Mouse (Mus musculus) liver, postnatal 0 days (tissue): Measurements from ENCODE around the gene Nat9. TPM values are rescaled to one million over a fixed set of nuclear protein-coding genes. Genes with fewer than 3 reads are reported as not detected.

ENCODE experiments used
- ATAC-seq: fragments of 200-750 bp; cut with Nextera tagmentation; 2 replicates; pipeline ENCODE4 v1.8.0; 2017; ENCODE audit warnings: mild to moderate bottlenecking, moderate library complexity
- DNase-seq: peaks from one replicate; pipeline ENCODE4 v3.0.0-alpha.2; 2016
- H3K27ac ChIP-seq: fragments of 300-500 bp; sonication (generic); 2 replicates; pipeline ENCODE4 v1.5.1; 2014; ENCODE audit warnings: antibody characterized with exemption, moderate library complexity, mild to moderate bottlenecking, low read depth
- H3K27me3 ChIP-seq: fragments of 300-500 bp; sonication (generic); 2 replicates; pipeline ENCODE4 v1.6.1; 2014; ENCODE audit warnings: low read length, control low read depth, mixed read lengths; ENCODE audit not compliant: insufficient read depth
- H3K36me3 ChIP-seq: fragments of 300-500 bp; sonication (generic); replicated peaks from 2 replicates; pipeline ENCODE4 v1.6.1; 2014; ENCODE audit warnings: mild to moderate bottlenecking, control low read depth, low read length, moderate library complexity, mixed read lengths; ENCODE audit not compliant: insufficient read depth
- H3K4me1 ChIP-seq: fragments of 300-500 bp; sonication (generic); 2 replicates; pipeline ENCODE4 v1.6.1; 2014; ENCODE audit warnings: antibody characterized with exemption, mild to moderate bottlenecking, control low read depth; ENCODE audit not compliant: insufficient read depth
- H3K4me2 ChIP-seq: fragments of 300-500 bp; sonication (generic); 2 replicates; pipeline ENCODE4 v1.6.1; 2014; ENCODE audit warnings: low read depth, mild to moderate bottlenecking, low read length, moderate library complexity, mixed read lengths
- H3K4me3 ChIP-seq: fragments of 300-500 bp; sonication (generic); 2 replicates; pipeline ENCODE4 v1.5.1; 2014; ENCODE audit warnings: low read depth, low read length
- H3K9ac ChIP-seq: fragments of 300-500 bp; sonication (generic); replicated peaks from 2 replicates; pipeline ENCODE4 v1.6.1; 2014; ENCODE audit warnings: mild to moderate bottlenecking, moderate library complexity
- H3K9me3 ChIP-seq: fragments of 300-500 bp; sonication (generic); 2 replicates; pipeline ENCODE4 v1.6.1; 2016; ENCODE audit warnings: mild to moderate bottlenecking, control low read depth, low read length, mixed read lengths
- CTCF ChIP-seq: sonication (generic); IDR thresholded peaks from 2 replicates; pipeline ENCODE4 v1.5.1; 2016; ENCODE audit warnings: antibody characterized with exemption, low read depth
- EP300 ChIP-seq: IDR thresholded peaks from 2 replicates; pipeline ENCODE4 v1.6.1; 2016; ENCODE audit warnings: antibody characterized with exemption, low read depth, mild to moderate bottlenecking
- WGBS: fragments of 180-500 bp; shearing (Covaris S2); extraction: QIAGEN DNeasy Blood & Tissue Kit; methylation state at CpG from one replicate; pipeline ENCODE4 v1.1.7; 2014; ENCODE audit not compliant: insufficient replicate concordance; 5-methylcytosine and 5-hydroxymethylcytosine counted together
- polyA plus RNA-seq: library from polyadenylated mRNA; unstranded; fragments of >200 nt; fragmentation: Nextera tagmentation; extraction: Ambion mirVana; gene quantifications from 2 replicates; pipeline ENCODE4 v1.2.1, GENCODE M21; 2015

Nat9 gene
- polyA plus RNA-seq, 1 experiment from 2014 or later: 16.7 TPM

GRCm38 (mm10) chr11:115225301-115225700 is 37.6 kb upstream of the Nat9 start:
- no peak overlapping the region for H3K27ac ChIP-seq
- no peak overlapping the region for H3K4me2 ChIP-seq
- H3K36me3 ChIP-seq: peaks cover 7% of the 10 kb centered on the region; the same call in 1 of the 2 replicates
- H3K9me3 ChIP-seq: no peaks in the 10 kb centered on the region
- WGBS: 87% methylated on average over 6 of the region's 6 CpGs
- H3K9ac ChIP-seq: no peak overlapping the region
- no peak overlapping the region for H3K4me3 ChIP-seq
- ATAC-seq (no peak), DNase-seq (no peak)
- TF ChIP-seq CTCF: no peak
- TF ChIP-seq EP300: no peak
- no peaks in the 10 kb centered on the region for H3K27me3 ChIP-seq
- H3K4me1 ChIP-seq: peaks cover 20% of the 10 kb centered on the region

DNA sequence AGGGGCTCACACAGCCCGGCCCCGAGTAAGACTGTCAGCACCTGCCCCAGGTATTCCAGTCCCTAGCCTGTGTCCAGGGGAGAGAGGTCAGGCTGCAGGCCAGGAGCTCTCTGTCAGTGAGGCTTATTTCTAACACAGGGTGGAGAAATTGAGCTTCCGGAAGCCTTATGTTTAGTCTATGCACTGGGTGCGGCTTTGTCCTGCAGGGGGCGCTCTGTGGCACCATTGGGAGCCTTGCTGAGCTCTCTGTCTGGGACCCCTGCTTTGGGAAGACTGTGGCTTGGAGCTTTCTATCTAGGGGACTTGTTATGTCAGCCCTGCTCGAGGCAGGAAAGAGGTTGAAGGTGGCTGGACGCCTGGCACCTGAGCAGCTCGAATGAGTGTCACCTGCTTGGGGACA is 37.2 kb upstream of the Nat9 start:
- no peak overlapping the region for H3K27ac ChIP-seq
- WGBS: 38% methylated on average over 8 of the region's 8 CpGs

DNA sequence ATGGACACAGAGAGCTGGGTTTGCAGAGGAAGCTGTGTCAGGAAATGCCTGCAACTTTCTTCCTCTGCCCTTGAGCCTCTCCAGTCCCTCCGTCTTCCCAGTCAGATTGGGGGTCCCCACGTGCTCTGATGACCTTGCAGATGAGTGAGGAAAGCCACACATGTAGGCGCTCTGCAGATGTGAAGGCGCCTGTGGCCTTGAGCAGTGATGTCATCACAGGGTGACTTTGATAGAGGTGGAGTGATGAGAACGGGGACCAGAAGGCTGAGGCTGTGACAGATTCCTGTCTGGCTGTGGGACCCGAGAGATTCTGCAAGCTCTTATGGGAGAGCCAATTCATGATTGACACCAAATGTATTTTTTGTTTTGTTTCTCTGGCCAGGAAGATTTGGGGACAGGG is 36.2 kb upstream of the Nat9 start:
- Histone ChIP-seq H3K27ac (peak overlapping the region; percentile 22; the same call in 1 of the 2 replicates), H3K4me3 (no peak overlapping the region), H3K36me3 (0 out of 2 replicates have a peak, but pooled peaks cover 7% of the 10 kb centered on the region), H3K27me3 (no peaks in the 10 kb centered on the region), H3K9ac (no peak overlapping the region), H3K9me3 (no peaks in the 10 kb centered on the region), H3K4me1 (peaks cover 28% of the 10 kb centered on the region), H3K4me2 (peak overlapping the region; percentile 7; the same call in 1 of the 2 replicates)
- ATAC-seq (no peak), DNase-seq (no peak)
- 39% methylated on average over 6 of the region's 6 CpGs for WGBS
- no peak for TF ChIP-seq EP300
- no peak for TF ChIP-seq CTCF

More for the DNA sequence above, 37.2 kb upstream of the Nat9 start:
- Histone ChIP-seq H3K4me3 (no peak overlapping the region), H3K27me3 (no peaks in the 10 kb centered on the region), H3K9ac (no peak overlapping the region), H3K36me3 (peaks cover 7% of the 10 kb centered on the region; the same call in 1 of the 2 replicates), H3K4me1 (peaks cover 22% of the 10 kb centered on the region), H3K4me2 (no peak overlapping the region), H3K9me3 (no peaks in the 10 kb centered on the region)
- TF ChIP-seq EP300: no peak
- TF ChIP-seq CTCF: peak; percentile 78
- ATAC-seq (0 out of 2 replicates have a peak, but pooled peaks have one; percentile 30), DNase-seq (peak; percentile 78)

- H3K36me3 ChIP-seq: 0 out of 2 replicates have a peak, but pooled peaks cover 6% of the 10 kb centered on the region
- TF ChIP-seq CTCF (no peak), EP300 (no peak)
- no peak for ATAC-seq
- no peak overlapping the region for H3K4me3 ChIP-seq
- H3K4me1 ChIP-seq: peaks cover 32% of the 10 kb centered on the region
- H3K9ac ChIP-seq: no peak overlapping the region
- no peaks in the 10 kb centered on the region for H3K9me3 ChIP-seq
- H3K27ac ChIP-seq: peak overlapping the region; percentile 22
- no peaks in the 10 kb centered on the region for H3K27me3 ChIP-seq
- no peak for DNase-seq
- 0 out of 2 replicates have a peak overlapping the region, but pooled peaks have one; percentile 7 for H3K4me2 ChIP-seq
- 47% methylated on average over 11 of the region's 11 CpGs for WGBS
Measured at GRCm38 (mm10) chr11:115223451-115223850, 35.8 kb upstream of the Nat9 start.

GRCm38 (mm10) chr11:115222570-115222969 is 34.9 kb upstream of the Nat9 start:
- DNase-seq: no peak
- 60% methylated on average over 5 of the region's 5 CpGs for WGBS
- Histone ChIP-seq H3K4me1 (peaks cover 40% of the 10 kb centered on the region), H3K9ac (no peak overlapping the region), H3K36me3 (no peaks in the 10 kb centered on the region), H3K4me2 (no peak overlapping the region), H3K27me3 (no peaks in the 10 kb centered on the region), H3K4me3 (no peak overlapping the region), H3K9me3 (no peaks in the 10 kb centered on the region), H3K27ac (peak overlapping the region; percentile 44; the same call in 1 of the 2 replicates)
- no peak for ATAC-seq
- TF ChIP-seq CTCF: no peak

DNA sequence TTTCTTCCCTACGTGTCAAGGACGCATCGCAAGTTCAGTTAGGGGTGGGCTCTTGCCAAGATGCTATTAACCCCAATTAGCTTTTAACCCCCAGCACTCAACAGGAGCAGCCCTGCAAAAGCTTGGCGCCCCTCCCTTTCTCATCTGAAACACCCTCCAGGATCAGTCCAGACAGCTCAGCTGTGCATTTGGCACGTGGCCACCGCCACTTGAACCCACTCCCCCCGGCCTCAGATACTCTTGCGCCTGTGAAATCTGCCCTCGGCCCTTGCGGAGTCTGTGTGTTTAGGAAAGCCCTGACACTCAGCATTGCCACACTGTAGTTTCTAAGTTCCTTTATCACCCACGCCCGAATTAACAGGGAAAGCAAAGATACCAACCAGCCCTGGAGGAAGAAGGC is 34.4 kb upstream of the Nat9 start:
- H3K27ac ChIP-seq: peak overlapping the region; percentile 44; the same call in 1 of the 2 replicates
- TF ChIP-seq EP300: no peak
- TF ChIP-seq CTCF: no peak
- no peak for ATAC-seq

More for the DNA sequence above, 34.4 kb upstream of the Nat9 start:
- Histone ChIP-seq H3K4me2 (no peak overlapping the region), H3K4me3 (no peak overlapping the region), H3K9ac (no peak overlapping the region), H3K9me3 (no peaks in the 10 kb centered on the region), H3K4me1 (peaks cover 40% of the 10 kb centered on the region), H3K36me3 (no peaks in the 10 kb centered on the region), H3K27me3 (no peaks in the 10 kb centered on the region)
- 66% methylated on average over 12 of the region's 12 CpGs for WGBS
- no peak for DNase-seq
